Mouse (Mus musculus) erythroblast, embryonic 14.5 days (primary cell): Measurements from ENCODE around the gene Kcne3.

Source experiments
- GATA1 ChIP-seq: IDR thresholded peaks from 2 replicates; pipeline ENCODE4 v1.6.1; 2012; ENCODE audit warnings: low read length, inconsistent platforms, mixed read lengths
- TAL1 ChIP-seq: IDR thresholded peaks from 3 replicates; pipeline ENCODE4 v1.6.1; 2012; ENCODE audit warnings: low read length, inconsistent platforms, mixed read lengths

DNA sequence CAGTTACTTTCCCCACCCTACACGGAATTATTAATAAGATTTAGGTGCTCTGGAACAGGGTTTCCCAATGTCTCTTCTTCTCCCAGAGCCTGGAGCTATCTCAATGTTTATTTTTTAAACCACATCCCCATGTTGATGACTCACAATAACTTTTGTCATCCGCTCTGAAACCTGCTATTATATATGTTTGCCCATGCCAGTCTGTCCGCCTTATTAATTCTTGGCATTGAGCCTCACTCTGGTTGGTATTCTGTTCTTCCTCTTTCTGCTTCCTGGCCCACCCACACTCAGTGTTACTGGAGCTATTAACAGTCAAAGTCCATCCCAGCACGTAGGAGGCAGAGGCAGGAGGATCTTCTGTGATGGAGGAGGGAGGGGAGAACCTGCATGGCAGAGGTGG lies 18.6 kb upstream of the Kcne3 start:
- no peak for TF ChIP-seq GATA1
- no peak for TF ChIP-seq TAL1
